Mouse (Mus musculus) erythroblast, embryonic 14.5 days (primary cell): ENCODE results near the gene Zbtb34. TPM values are rescaled to one million over a fixed set of nuclear protein-coding genes. Genes with fewer than 3 reads are reported as not detected.

Experiments
- H3K27me3 ChIP-seq: 2 replicates; pipeline ENCODE4 v1.6.1; 2012; ENCODE audit warnings: inconsistent platforms; ENCODE audit not compliant: control insufficient read depth
- H3K36me3 ChIP-seq: 2 replicates; pipeline ENCODE4 v1.6.1; 2012; ENCODE audit warnings: mild to moderate bottlenecking, inconsistent platforms; ENCODE audit not compliant: control insufficient read depth
- H3K4me1 ChIP-seq: 2 replicates; pipeline ENCODE4 v1.6.1; 2012; ENCODE audit warnings: inconsistent platforms; ENCODE audit not compliant: control insufficient read depth
- H3K4me3 ChIP-seq: replicated peaks from 2 replicates; pipeline ENCODE3; 2012; ENCODE audit warnings: moderate library complexity, mild to moderate bottlenecking, inconsistent platforms
- H3K9me3 ChIP-seq: 2 replicates; pipeline ENCODE4 v1.6.1; 2012; ENCODE audit warnings: low read length, inconsistent platforms, mixed read lengths; ENCODE audit not compliant: control insufficient read depth
- GATA1 ChIP-seq: IDR thresholded peaks from 2 replicates; pipeline ENCODE4 v1.6.1; 2012; ENCODE audit warnings: low read length, inconsistent platforms, mixed read lengths
- TAL1 ChIP-seq: IDR thresholded peaks from 3 replicates; pipeline ENCODE4 v1.6.1; 2012; ENCODE audit warnings: low read length, inconsistent platforms, mixed read lengths
- polyA plus RNA-seq: library from polyadenylated mRNA; stranded (reverse); fragments of >175 nt; gene quantifications from 2 replicates; pipeline ENCODE4 v1.2.3, GENCODE M21; 2012

Gene Zbtb34
- polyA plus RNA-seq, 1 experiment = 0.03 TPM

DNA sequence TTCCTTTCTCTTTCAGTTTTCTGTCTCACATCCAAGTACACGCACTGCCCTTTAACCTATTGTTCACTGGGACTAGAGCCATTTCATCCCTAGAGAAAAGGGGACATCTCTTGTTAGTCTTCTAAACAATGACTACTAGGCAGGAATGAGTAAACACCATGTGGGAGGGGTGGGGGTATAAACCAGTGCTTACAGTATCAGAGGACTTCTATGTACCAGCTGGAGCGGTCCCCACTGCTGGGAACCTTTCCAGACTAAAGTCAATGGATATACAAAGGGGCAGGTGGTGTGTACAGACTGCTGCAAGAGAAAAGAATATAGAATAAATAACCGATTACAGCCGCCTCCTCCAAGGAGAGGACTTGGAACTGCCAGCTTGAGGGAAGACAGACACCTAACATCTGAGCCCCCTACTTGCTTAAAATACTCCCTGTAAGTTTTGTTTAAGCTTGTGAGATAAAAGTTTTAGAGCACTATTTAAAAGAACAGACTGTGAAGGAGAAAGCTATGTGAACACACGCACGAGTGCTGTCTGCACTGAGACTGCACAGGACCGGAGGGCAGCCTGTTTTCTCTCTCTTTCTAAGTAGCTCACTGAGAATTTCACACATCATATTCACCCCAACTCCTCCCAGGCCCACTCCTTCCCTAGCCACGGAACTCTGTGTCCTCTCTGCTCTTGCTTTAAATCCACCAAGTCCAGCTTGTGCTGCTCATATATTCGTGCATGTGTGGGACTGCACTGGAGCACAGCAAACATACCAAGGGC, 65.2 kb downstream of the Zbtb34 start:
- Histone ChIP-seq H3K4me3 (no peak overlapping the region), H3K9me3 (no peaks in the 10 kb centered on the region), H3K27me3 (no peaks in the 10 kb centered on the region), H3K4me1 (peaks cover 8% of the 10 kb centered on the region), H3K36me3 (no peaks in the 10 kb centered on the region)
- TF ChIP-seq TAL1 (no peak), GATA1 (no peak)

DNA sequence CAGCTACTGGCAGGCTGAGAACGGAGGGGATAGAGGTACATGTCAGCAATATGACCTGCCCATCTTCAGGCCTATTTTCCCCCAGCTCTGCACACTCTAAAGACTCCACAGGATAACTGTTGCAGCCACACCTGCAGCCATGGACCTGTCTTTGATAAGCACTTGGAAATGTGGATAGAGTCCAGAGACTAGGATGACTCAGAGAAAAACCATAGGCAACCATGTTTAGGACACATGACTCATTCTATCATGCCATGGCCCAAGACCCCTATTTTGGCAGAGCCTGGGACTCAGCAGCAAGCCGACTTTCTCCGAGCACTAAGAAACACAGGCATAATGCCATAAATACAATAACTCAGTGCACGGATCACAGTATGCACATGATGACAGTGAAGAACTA, 66.5 kb downstream of the Zbtb34 start:
- H3K36me3 ChIP-seq = no peaks in the 10 kb centered on the region
- no peaks in the 10 kb centered on the region for H3K9me3 ChIP-seq
- no peaks in the 10 kb centered on the region for H3K4me1 ChIP-seq
- TF ChIP-seq TAL1 (no peak), GATA1 (no peak)
- no peak overlapping the region for H3K4me3 ChIP-seq
- H3K27me3 ChIP-seq = no peaks in the 10 kb centered on the region

DNA sequence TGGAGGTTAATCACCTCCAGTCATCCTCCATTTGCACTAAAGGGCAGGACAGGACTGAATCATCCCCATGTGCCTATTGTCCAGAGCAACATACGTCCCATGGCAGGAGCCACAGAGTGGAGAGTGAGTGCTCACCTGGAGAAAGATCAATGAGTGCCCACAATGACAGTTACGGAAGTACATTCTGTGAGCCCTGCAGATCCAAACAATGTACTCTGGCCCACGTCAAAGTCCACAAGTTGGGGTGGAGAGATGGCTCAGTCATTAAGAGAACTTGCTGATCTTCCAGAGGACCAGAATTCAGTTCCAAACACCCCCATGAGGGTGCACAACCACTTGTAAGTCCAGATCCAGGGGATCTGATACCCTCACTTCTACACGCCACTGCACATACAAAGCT, 67.2 kb downstream of the Zbtb34 start:
- no peak for TF ChIP-seq GATA1
- TF ChIP-seq TAL1 = no peak
- Histone ChIP-seq H3K27me3 (no peaks in the 10 kb centered on the region), H3K4me3 (no peak overlapping the region), H3K36me3 (no peaks in the 10 kb centered on the region), H3K9me3 (no peaks in the 10 kb centered on the region), H3K4me1 (no peaks in the 10 kb centered on the region)

DNA sequence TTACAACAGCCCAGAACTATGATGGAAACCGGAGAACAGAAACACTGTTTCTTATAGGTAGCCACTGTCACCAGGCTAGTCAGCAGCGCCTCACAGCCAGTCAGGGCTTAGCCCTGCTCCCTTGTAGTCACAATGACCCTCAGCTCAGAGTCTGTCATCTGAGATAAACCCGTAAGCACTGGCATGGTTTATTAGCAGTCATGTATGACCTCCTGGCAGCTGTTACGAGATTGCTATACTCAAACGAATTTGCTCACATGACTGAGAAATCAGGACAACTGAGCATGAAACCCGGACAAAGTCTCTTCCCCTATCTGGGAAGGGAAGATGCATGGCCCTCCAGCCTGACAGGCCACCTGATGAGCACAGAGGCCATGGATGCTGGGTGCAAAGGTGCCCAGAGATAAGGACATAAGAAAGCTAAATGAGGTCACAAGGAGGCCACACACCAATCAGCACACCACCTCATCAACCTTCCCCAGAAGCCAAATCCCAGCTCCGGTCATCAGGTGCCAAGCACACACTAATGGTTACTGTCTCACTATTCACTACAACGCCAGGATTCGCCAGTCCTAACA, 69.9 kb downstream of the Zbtb34 start:
- TF ChIP-seq TAL1 (no peak), GATA1 (no peak)
- Histone ChIP-seq H3K4me1 (no peaks in the 10 kb centered on the region), H3K4me3 (no peak overlapping the region), H3K36me3 (no peaks in the 10 kb centered on the region), H3K27me3 (no peaks in the 10 kb centered on the region), H3K9me3 (no peaks in the 10 kb centered on the region)

DNA sequence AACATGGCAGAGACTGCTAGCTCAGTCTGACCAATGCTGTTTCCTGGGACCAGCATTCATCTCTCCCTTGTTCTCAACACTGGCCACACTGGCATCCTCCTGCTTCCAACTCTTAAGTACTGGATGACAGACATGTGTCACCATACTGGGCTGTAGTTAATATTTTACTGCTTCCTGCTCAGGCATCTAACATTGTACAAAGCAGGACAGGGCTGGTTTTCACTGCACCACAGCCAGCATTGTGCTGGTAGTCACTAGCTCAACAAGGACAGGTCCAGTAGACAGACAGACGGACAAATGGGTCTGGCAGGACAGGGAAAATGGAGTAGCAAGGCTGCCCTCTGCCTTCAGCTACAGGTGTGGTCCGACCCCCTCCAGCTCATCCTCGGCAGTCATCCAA, 70.6 kb downstream of the Zbtb34 start:
- no peak for TF ChIP-seq GATA1
- no peak for TF ChIP-seq TAL1
- no peak overlapping the region for H3K4me3 ChIP-seq
- H3K27me3 ChIP-seq = no peaks in the 10 kb centered on the region
- H3K36me3 ChIP-seq = no peaks in the 10 kb centered on the region
- H3K4me1 ChIP-seq = no peaks in the 10 kb centered on the region
- no peaks in the 10 kb centered on the region for H3K9me3 ChIP-seq

DNA sequence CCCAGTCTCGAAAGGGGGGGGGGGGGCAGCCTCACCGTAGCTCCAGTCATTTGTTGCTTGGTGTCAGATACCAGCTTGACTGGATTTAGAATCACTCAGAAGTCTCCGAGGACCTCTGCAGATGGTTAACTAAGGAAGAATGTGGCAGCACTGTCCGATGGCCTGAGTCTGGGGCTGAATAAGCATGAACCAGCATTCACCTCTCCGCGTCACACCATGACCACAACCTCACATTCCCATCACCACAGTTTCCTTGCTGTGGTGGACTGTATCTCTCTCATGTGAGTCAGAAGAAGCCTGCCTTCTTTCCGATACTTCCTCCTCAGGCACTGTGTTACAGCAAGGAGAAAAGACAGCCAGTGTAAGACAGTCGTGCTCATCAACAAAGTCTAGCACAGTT, 71.9 kb downstream of the Zbtb34 start:
- Histone ChIP-seq H3K36me3 (no peaks in the 10 kb centered on the region), H3K27me3 (no peaks in the 10 kb centered on the region), H3K4me3 (no peak overlapping the region), H3K4me1 (no peaks in the 10 kb centered on the region), H3K9me3 (no peaks in the 10 kb centered on the region)
- no peak for TF ChIP-seq GATA1
- TF ChIP-seq TAL1 = no peak

DNA sequence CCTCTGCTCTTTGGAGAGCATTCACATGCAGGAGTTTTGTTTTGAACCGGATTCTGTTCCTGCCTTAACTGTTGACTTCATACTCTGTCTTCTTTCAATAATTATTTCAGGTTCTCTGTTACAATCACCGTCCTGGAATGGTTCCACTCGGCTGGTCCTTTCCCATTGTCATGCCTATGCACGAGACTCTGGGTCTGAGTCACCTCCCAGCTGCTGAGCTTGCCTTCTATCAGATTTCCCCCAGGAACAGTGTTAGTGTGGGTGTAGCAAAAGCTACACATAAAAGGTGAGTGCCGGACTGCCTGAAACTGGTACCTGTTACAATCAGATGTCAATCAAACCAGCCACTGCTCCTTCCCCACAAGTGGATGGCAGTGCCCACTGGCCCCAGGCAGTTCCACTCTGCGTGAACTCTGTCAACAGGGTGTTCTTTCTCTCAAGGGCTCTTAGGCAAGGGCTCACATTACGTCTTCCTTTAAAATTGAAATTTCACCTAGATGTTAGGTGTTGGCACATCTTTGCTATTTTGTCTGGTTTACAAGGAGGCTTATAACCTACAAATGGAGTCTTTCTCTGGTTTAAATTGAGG, 73.8 kb downstream of the Zbtb34 start:
- Histone ChIP-seq H3K4me1 (no peaks in the 10 kb centered on the region), H3K4me3 (no peak overlapping the region), H3K9me3 (no peaks in the 10 kb centered on the region), H3K27me3 (no peaks in the 10 kb centered on the region), H3K36me3 (no peaks in the 10 kb centered on the region)
- TF ChIP-seq GATA1 = no peak
- no peak for TF ChIP-seq TAL1

Other genes starting within 250 kb of the Zbtb34 start
- gene Angptl2, start 215.3 kb downstream of the Zbtb34 start, polyA plus RNA-seq = 0.03 TPM in 1 of 2 replicates, not detected in the other
- gene Ralgps1, start 59.8 kb downstream of the Zbtb34 start, polyA plus RNA-seq = not detected in 2 replicates
- 0.04 TPM in 2 replicates for gene Zbtb43, start 37.2 kb upstream of the Zbtb34 start, polyA plus RNA-seq
- gene Lmx1b, start 209.2 kb upstream of the Zbtb34 start, polyA plus RNA-seq = not detected in 2 replicates